Mouse (Mus musculus) kidney, adult 11 months (tissue): ENCODE measurements around the gene Cacna1c.

Experiments used
- DNase-seq: peaks from one replicate; pipeline ENCODE4 v3.0.0; 2022

Gene Cacna1c

GRCm38 (mm10) chr6:118735145-118735544, 461.1 kb downstream of the Cacna1c start:
- no peak for DNase-seq

DNA sequence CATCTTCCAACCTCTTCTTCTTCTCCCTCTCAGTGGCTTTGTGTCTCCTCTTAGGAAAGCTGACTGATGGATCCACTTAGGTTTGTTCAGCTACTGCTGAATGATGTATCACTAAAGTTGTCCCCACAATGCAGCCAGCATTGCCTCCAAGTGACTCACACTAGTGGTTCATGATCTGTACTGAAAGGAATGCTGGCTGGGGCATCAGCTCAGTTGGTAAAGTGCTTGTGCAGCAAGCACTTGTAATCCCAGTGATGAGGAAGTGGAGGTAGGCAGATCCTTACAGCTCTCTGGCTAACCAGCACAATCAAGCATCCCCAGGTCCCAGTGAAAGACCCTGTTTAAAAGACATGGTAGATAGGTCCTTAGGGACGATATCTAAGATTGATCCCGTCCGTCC, 464.3 kb downstream of the Cacna1c start:
- no peak for DNase-seq

- no peak for DNase-seq
Measured at GRCm38 (mm10) chr6:118724908-118725307, 471.3 kb downstream of the Cacna1c start.

GRCm38 (mm10) chr6:118724388-118724787, 471.8 kb downstream of the Cacna1c start:
- DNase-seq: no peak

DNA sequence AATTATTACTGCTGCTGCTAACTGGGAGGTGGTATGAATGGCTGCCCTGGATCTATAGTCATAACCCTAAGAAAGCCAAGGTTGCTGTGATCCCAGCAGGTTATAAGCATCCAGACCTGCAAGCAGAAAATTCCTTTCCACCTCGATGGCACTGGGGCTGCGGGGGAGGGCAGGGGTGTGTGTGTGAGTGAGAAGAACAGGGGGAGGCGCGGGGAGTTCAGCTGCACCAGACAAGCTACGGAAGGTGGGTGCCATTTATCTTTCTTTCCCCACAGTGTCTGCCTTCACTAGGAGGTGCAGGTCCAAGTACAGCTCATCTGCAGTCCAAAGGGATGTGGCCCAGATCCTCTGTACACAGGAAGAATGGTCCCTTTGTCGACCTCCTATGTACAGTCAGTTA, 473.9 kb downstream of the Cacna1c start:
- no peak for DNase-seq

- no peak for DNase-seq
Measured at GRCm38 (mm10) chr6:118719486-118719885, 476.7 kb downstream of the Cacna1c start.

- no peak for DNase-seq
Measured at GRCm38 (mm10) chr6:118713286-118713685, 482.9 kb downstream of the Cacna1c start.

- DNase-seq: no peak
Measured at GRCm38 (mm10) chr6:118711677-118712322, 484.4 kb downstream of the Cacna1c start.

DNA sequence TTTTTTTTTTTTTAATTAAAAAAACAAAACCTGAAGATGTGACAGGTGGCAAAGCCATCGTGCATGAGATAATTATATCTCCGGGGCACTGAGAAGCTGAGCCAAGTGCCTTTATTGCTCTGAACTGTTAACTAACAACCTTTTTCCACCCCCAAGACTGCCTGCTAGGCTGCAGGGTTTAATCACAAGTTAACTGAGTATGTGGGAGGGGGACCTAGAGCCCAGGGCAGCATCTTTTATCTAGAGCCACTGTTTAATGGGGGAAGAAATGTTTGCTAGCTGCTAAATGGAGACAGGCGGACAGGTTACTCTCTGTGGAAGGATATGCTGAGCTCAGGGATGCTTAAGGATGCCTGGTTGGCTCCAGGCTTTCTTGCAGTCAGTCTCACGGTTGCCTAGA, 489.2 kb downstream of the Cacna1c start:
- DNase-seq: no peak

DNA sequence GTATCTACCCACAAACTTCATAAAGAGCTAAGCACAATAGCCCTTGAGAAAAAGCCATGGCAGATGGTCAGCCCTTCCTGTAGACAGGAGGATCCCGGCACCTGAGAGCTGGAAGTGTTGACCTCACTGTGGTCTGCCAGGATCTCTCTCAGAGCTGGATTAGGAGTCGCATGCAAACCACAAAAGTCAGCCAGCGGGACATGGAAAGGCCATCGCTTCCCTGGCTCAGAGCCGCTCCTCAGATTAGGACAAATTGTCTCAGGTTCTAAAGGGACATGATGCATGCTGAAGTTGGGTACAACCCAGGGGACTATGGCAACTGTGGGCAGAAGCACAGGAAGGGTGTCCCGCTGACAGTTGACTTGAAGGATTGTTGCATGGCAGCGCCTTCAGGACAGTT, 490.4 kb downstream of the Cacna1c start:
- no peak for DNase-seq

DNA sequence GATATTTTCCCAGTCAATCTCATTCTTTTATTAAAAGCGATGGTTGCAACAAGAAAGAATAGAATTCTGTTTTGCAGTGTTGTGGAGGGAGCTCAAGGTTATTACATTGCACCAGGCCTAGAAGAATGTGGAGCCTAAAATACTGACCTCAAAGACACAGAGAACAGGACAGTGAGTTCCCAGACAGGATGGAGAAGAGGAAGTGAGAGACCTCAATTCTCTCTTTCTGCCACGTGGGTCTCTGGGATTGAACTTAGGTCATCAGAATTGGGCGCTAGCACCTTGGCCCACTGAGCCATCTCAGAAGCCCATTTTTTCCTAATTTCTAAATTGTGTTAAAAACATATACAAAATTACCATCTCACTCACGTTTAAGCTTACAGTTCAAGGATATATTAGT, 501.6 kb downstream of the Cacna1c start:
- DNase-seq: no peak

- DNase-seq: no peak
Measured at GRCm38 (mm10) chr6:118689447-118689846, 506.8 kb downstream of the Cacna1c start.

- DNase-seq: no peak
Measured at GRCm38 (mm10) chr6:118688856-118689255, 507.4 kb downstream of the Cacna1c start.

GRCm38 (mm10) chr6:118680814-118681213, 515.4 kb downstream of the Cacna1c start:
- no peak for DNase-seq

DNA sequence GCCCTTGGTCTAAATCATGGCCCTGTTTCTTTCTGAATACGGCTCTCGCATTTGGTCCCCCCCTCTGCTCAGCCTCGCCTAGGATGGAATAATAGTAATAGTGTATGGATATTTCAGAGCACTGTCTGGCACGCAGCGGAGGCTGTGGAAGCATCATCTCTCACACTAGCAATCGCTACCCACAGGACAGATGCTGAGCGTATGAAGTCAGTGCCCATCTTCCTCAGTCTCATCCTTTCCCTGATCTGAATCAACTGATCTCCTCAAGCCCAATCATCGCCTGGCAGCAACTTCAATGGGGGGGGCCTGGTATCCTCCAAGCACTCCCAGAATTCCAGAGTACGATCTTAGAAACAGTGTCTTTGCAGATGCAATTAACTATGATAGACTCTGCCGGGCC, 518.2 kb downstream of the Cacna1c start:
- no peak for DNase-seq

DNA sequence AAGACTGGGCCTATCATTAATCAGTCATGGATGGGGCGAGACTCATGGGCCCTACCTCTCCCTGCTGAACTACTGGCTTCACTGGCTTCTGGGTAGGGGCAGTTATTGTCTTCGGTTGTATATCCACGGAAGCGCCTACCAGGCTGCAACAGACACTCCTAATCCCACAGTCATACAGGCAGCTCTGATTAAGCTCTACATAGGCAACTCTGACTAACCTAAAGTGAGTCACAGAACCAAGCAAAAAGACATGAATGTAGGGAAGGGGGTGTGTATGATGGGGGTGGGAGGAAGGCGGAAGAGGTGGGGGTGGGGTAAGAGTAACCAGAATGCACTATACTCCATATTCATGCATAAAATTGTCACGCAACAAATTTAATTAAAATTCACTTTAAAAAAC, 518.9 kb downstream of the Cacna1c start:
- DNase-seq: no peak

GRCm38 (mm10) chr6:118674781-118675180, 521.4 kb downstream of the Cacna1c start:
- DNase-seq: no peak

DNA sequence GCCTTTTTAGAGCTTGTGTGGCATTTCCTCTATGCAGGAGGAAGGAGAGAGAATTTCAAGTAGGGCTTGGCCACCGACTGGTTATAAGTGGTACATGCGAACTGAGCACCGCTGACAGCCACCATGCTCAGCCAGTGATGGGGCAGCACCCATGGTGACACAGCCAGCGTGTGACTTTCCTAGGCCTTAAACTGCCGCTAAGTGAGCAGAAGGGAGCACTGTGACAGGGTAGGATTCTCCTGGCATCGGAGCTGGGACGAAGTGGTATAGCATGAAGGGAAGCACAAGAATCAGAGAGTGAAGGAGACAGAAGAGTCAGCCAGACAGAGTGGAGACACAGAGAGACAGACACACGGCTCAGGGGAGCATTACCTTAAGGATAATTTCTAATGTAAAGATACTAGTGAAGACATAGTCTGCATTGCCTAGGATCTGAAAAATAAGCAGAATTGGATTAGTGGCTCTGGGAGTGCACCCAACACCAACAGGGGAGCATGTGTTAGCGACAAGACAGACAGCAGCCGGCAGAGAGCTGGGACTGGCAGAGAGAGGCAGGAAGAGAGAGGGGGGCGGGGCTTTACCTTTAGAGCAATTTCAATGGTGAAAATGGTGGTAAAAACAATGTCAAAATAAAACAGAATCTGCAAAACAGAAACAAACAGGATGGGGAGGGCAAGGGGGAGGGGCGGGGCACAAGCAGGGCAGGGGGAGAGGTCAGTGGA, 522.1 kb downstream of the Cacna1c start:
- no peak for DNase-seq

DNA sequence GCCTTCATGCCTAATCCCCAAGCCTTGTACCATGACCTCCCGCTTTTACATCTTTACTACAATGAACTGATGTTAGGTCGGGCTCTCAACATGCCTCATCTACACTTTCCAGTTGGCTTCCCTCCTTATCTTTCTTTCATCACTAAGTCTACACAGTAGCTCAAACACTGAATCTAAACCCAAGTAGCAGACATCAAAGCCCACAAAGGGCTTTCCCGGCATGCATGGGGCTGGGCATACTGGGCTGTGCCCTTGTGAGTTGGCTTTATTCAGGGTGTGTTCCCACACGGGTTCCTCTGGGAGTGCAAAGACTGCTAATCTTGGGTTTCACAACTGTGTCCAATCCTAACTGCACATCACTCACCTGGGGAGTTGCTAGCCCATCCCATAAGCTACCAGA, 542.9 kb downstream of the Cacna1c start:
- no peak for DNase-seq

- DNase-seq: no peak
Measured at GRCm38 (mm10) chr6:118649121-118649783, 547.0 kb downstream of the Cacna1c start.

GRCm38 (mm10) chr6:118646265-118647061, 549.8 kb downstream of the Cacna1c start:
- no peak for DNase-seq

GRCm38 (mm10) chr6:118644866-118645265, 551.4 kb downstream of the Cacna1c start:
- DNase-seq: no peak

DNA sequence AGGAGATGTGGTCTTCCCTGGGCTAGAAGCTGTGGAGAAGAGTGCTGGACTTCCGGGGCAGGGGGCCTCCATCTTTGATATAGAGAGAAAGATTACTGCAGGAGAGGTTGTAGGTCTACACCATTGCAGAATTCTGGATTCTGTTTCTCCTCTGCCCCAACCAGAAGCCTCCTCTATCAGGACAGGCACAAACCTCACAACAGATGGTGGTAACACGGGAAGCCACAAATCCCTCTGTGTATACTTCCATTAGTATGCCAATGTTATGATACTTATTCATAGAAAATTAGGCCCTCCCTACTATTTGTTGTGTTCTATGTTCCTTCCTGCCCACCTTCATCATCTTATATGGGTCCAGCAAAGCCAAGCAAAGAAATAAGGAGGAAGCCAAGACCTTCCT, 552.7 kb downstream of the Cacna1c start:
- DNase-seq: no peak
